ENCODE assay signal across 12 mouse cellular contexts in genomic region chr9:119945173-119945900, GRCm38 (mm10). TPM values are rescaled to one million over a fixed set of nuclear protein-coding genes. Genes with fewer than 3 reads are reported as not detected.
DNase-seq lines count a peak whose midpoint lies in the region; ATAC-seq and TF ChIP-seq lines count a peak whose summit lies in the region.
"Had no signal": no experiment of that assay in that cellular context is flagged by ENCODE, and none has a peak within 500 bp of the region (broad histone marks: within the 10 kb centered on the region; RNA-seq: fewer than 3 reads in every experiment).

No protein-coding gene starts in this region.

- H3K79me3 ChIP-seq in C2C12 (ENCODE audit: low read depth) = no peaks in the 10 kb centered on the region

- no peaks in the 10 kb centered on the region for H3K9me3 ChIP-seq in hindbrain, embryonic 10.5 days
- no peaks in the 10 kb centered on the region for H3K9me3 ChIP-seq in hindbrain, embryonic 16.5 days (ENCODE audit: control insufficient read depth, low read length)
- H3K9me3 ChIP-seq: embryonic facial prominence, embryonic 15.5 days; limb, embryonic 13.5 days; neural tube, embryonic 13.5 days had no signal

- 72% methylated on average over 12 of the region's 12 CpGs for WGBS in hindbrain, embryonic 10.5 days
- 69% methylated on average over 12 of the region's 12 CpGs for WGBS in hindbrain, embryonic 16.5 days
- WGBS in bone marrow, adult 2 months = 79% methylated on average over 12 of the region's 12 CpGs

- H3K4me3 ChIP-seq in hindbrain, embryonic 10.5 days = no peak overlapping the region
- no peak overlapping the region for H3K4me3 ChIP-seq in hindbrain, embryonic 16.5 days (ENCODE audit: low read length)
- no peak overlapping the region for H3K4me3 ChIP-seq in C2C12 (ENCODE audit: insufficient read depth, poor library complexity, severe bottlenecking)
- no peak overlapping the region for H3K4me3 ChIP-seq in bone marrow, adult 2 months (replicated peaks; ENCODE audit: control insufficient read depth, low read depth, low read length)
- H3K4me3 ChIP-seq: embryonic facial prominence, embryonic 15.5 days; limb, embryonic 13.5 days; neural tube, embryonic 13.5 days had no signal

- no peak overlapping the region; the same call in 1 of the 2 replicates for H3K27ac ChIP-seq in hindbrain, embryonic 10.5 days
- no peak overlapping the region for H3K27ac ChIP-seq in hindbrain, embryonic 16.5 days (ENCODE audit: low read depth, low read length)
- H3K27ac ChIP-seq in bone marrow, adult 2 months (ENCODE audit: control insufficient read depth, insufficient read depth, low read depth, low read length, poor library complexity) = no peak overlapping the region
- H3K27ac ChIP-seq: embryonic facial prominence, embryonic 15.5 days; limb, embryonic 13.5 days; neural tube, embryonic 13.5 days had no signal

- ATAC-seq in hindbrain, embryonic 16.5 days = no peak

- no peaks in the 10 kb centered on the region for H3K27me3 ChIP-seq in hindbrain, embryonic 10.5 days (ENCODE audit: insufficient read depth, poor library complexity, severe bottlenecking)
- H3K27me3 ChIP-seq in hindbrain, embryonic 16.5 days (replicated peaks; ENCODE audit: control insufficient read depth, insufficient read depth, low read length) = no peaks in the 10 kb centered on the region
- peaks cover 5% of the 10 kb centered on the region for H3K27me3 ChIP-seq in C2C12 (ENCODE audit: control insufficient read depth, insufficient read depth, insufficient read length)
- H3K27me3 ChIP-seq: embryonic facial prominence, embryonic 15.5 days; limb, embryonic 13.5 days; neural tube, embryonic 13.5 days had no signal

- no peak overlapping the region for H3K9ac ChIP-seq in hindbrain, embryonic 16.5 days (ENCODE audit: low read depth, low read length)
- H3K9ac ChIP-seq: embryonic facial prominence, embryonic 15.5 days; limb, embryonic 13.5 days; neural tube, embryonic 13.5 days had no signal

- DNase-seq in hindbrain, embryonic 10.5 days (ENCODE audit: low spot score) = peak; percentile 31
- DNase-seq in natural killer cell, adult 2 months (ENCODE audit: low spot score in 2 of 2) = peak; percentile 36 to 57
- no peak for DNase-seq in cerebellum, adult 8-10 months
- no peak for DNase-seq in right cerebral cortex, postnatal 14 days
- DNase-seq in gastrocnemius, adult 18-20 months (ENCODE audit: low spot score) = no peak

- no peaks in the 10 kb centered on the region for H3K79me2 ChIP-seq in C2C12 (ENCODE audit: control insufficient read depth, insufficient read depth)

- no peaks in the 10 kb centered on the region for H3K36me3 ChIP-seq in hindbrain, embryonic 10.5 days
- no peaks in the 10 kb centered on the region for H3K36me3 ChIP-seq in hindbrain, embryonic 16.5 days (ENCODE audit: control insufficient read depth, insufficient read depth, low read length)
- H3K36me3 ChIP-seq in C2C12 (ENCODE audit: control insufficient read depth, insufficient read depth) = no peaks in the 10 kb centered on the region
- H3K36me3 ChIP-seq: embryonic facial prominence, embryonic 15.5 days; limb, embryonic 13.5 days; neural tube, embryonic 13.5 days had no signal

- H3K4me1 ChIP-seq in hindbrain, embryonic 10.5 days (replicated peaks) = peaks cover 11% of the 10 kb centered on the region
- no peaks in the 10 kb centered on the region for H3K4me1 ChIP-seq in hindbrain, embryonic 16.5 days (ENCODE audit: control insufficient read depth, insufficient read depth, low read depth, low read length)
- no peaks in the 10 kb centered on the region; the same call in 1 of the 2 replicates for H3K4me1 ChIP-seq in bone marrow, adult 2 months (ENCODE audit: control insufficient read depth, insufficient read depth, low read length)
- H3K4me1 ChIP-seq: neural tube, embryonic 13.5 days had no signal

- peak; percentile 11 for TF ChIP-seq CTCF in C2C12 (IDR thresholded peaks at IDR 0.05; ENCODE audit: control insufficient read depth, insufficient read depth, insufficient read length)
- TF ChIP-seq CTCF in bone marrow, adult 2 months (IDR thresholded peaks at IDR 0.05; ENCODE audit: control insufficient read depth, insufficient read depth, low read length) = peak; percentile 70

- no peak for TF ChIP-seq POLR2A in bone marrow, adult 2 months (IDR thresholded peaks at IDR 0.05; ENCODE audit: borderline replicate concordance, control insufficient read depth, low read depth, low read length)

- no peak overlapping the region for H3ac ChIP-seq in C2C12 (ENCODE audit: control insufficient read depth, insufficient read length, low read depth)

- no peak overlapping the region for H3K4me2 ChIP-seq in hindbrain, embryonic 16.5 days (ENCODE audit: low read length)
- H3K4me2 ChIP-seq: embryonic facial prominence, embryonic 15.5 days; limb, embryonic 13.5 days; neural tube, embryonic 13.5 days had no signal

TF ChIP-seq in C2C12, 6 proteins besides CTCF, POLR2A, EP300 and RAD21:
- no peak for TF ChIP-seq MYOD1 (IDR thresholded peaks at IDR 0.05; ENCODE audit: control insufficient read depth, insufficient read length, low read depth)
- no peak for TF ChIP-seq MAX (IDR thresholded peaks at IDR 0.05)
- TF ChIP-seq MYOG (IDR thresholded peaks at IDR 0.05; ENCODE audit: control insufficient read depth, extremely low read depth, insufficient read length) = no peak
- no peak for TF ChIP-seq CEBPB (IDR thresholded peaks at IDR 0.05; ENCODE audit: low read depth)
- no peak for TF ChIP-seq FOSL1 (IDR thresholded peaks at IDR 0.05; ENCODE audit: insufficient read depth, low read length, poor library complexity, severe bottlenecking)
- TF ChIP-seq USF1 (IDR thresholded peaks at IDR 0.05; ENCODE audit: low read depth) = no peak

RNA-seq across cellular contexts. Expression of gene Ttc21a, which starts 7.9 kb away (rescaled TPM):
- polyA plus RNA-seq in hindbrain, embryonic 10.5 days (2016; fragmentation: Nextera tagmentation; extraction: Ambion mirVana) = 0.71 and 1.4 TPM in 2 replicates
- 1.1 and 1.4 TPM in 2 replicates for polyA plus RNA-seq in hindbrain, embryonic 16.5 days (2015; fragmentation: Nextera tagmentation; extraction: Ambion mirVana)
- polyA plus RNA-seq in C2C12 (2012; fragmentation: generic; extraction: Trizol) = 0.06 TPM
- polyA plus RNA-seq in bone marrow, adult 2 months (2011; ENCODE audit: insufficient read depth, insufficient read length, low replicate concordance, missing spikeins) = 1.5 and 5.0 TPM in 2 replicates
- total RNA-seq in gastrocnemius, adult 18-20 months (2021) = not detected
- total RNA-seq: heart, postnatal 10 days had no signal

RNA-seq across cellular contexts. Expression of gene Gorasp1, which starts 8.0 kb away (rescaled TPM):
- 27.8 and 29.6 TPM in 2 replicates for polyA plus RNA-seq in hindbrain, embryonic 10.5 days (2016; fragmentation: Nextera tagmentation; extraction: Ambion mirVana)
- 33.1 and 36.0 TPM in 2 replicates for polyA plus RNA-seq in hindbrain, embryonic 16.5 days (2015; fragmentation: Nextera tagmentation; extraction: Ambion mirVana)
- 11.0 TPM for polyA plus RNA-seq in C2C12 (2012; fragmentation: generic; extraction: Trizol)
- 2.7 and 4.6 TPM in 2 replicates for polyA plus RNA-seq in bone marrow, adult 2 months (2011; ENCODE audit: insufficient read depth, insufficient read length, low replicate concordance, missing spikeins)
- total RNA-seq in gastrocnemius, adult 18-20 months (2021) = 10 to 100 TPM; 21.0 to 21.6 TPM

RNA-seq across cellular contexts. Expression of gene Csrnp1, which starts 39.1 kb away (rescaled TPM):
- 3.5 and 4.6 TPM in 2 replicates for polyA plus RNA-seq in hindbrain, embryonic 10.5 days (2016; fragmentation: Nextera tagmentation; extraction: Ambion mirVana)
- 1.8 and 2.7 TPM in 2 replicates for polyA plus RNA-seq in hindbrain, embryonic 16.5 days (2015; fragmentation: Nextera tagmentation; extraction: Ambion mirVana)
- polyA plus RNA-seq in C2C12 (2012; fragmentation: generic; extraction: Trizol) = 21.2 TPM
- polyA plus RNA-seq in bone marrow, adult 2 months (2011; ENCODE audit: insufficient read depth, insufficient read length, low replicate concordance, missing spikeins) = 6.4 and 19.5 TPM in 2 replicates
- 10 to 100 TPM; 11.4 to 27.0 TPM for total RNA-seq in gastrocnemius, adult 18-20 months (2021)

RNA-seq across cellular contexts. Expression of gene Wdr48, which starts 50.7 kb away (rescaled TPM):
- 62.6 and 69.7 TPM in 2 replicates for polyA plus RNA-seq in hindbrain, embryonic 10.5 days (2016; fragmentation: Nextera tagmentation; extraction: Ambion mirVana)
- polyA plus RNA-seq in hindbrain, embryonic 16.5 days (2015; fragmentation: Nextera tagmentation; extraction: Ambion mirVana) = 59.2 and 64.6 TPM in 2 replicates
- 16.8 TPM for polyA plus RNA-seq in C2C12 (2012; fragmentation: generic; extraction: Trizol)
- polyA plus RNA-seq in bone marrow, adult 2 months (2011; ENCODE audit: insufficient read depth, insufficient read length, low replicate concordance, missing spikeins) = 18.8 and 22.3 TPM in 2 replicates
- 10 to 100 TPM; 10.4 to 11.1 TPM for total RNA-seq in gastrocnemius, adult 18-20 months (2021)

Comparison
In these comparisons a context has a peak if more than half of its experiments do, and no peak if none do; other contexts are left out.
1. DNase-seq: peak in hindbrain, embryonic 10.5 days (single experiment) and natural killer cell, adult 2 months (2 of 2); none in cerebellum, adult 8-10 months (single experiment), right cerebral cortex, postnatal 14 days (single experiment) and gastrocnemius, adult 18-20 months (single experiment).